Mouse (Mus musculus) heart, embryonic 15.5 days (tissue): ENCODE results near the gene Grk6. TPM values are rescaled to one million over a fixed set of nuclear protein-coding genes. Genes with fewer than 3 reads are reported as not detected.
"Not testable (repeated sequence)": the region's sequence is repeated elsewhere in the genome, so short reads cannot be mapped to it uniquely, and the experiment has no call there.

Experiments
- ATAC-seq: fragments of 200-750 bp; cut with Nextera tagmentation; replicated peaks from 2 replicates; pipeline ENCODE4 v1.8.0; 2017; ENCODE audit warnings: low read depth, moderate TSS enrichment; ENCODE audit not compliant: insufficient number of reproducible peaks, insufficient read depth, low FRiP score
- H3K27ac ChIP-seq: fragments of 300-500 bp; sonication (generic); 2 replicates; pipeline ENCODE4 v1.5.1; 2015; ENCODE audit warnings: mild to moderate bottlenecking, inconsistent platforms
- H3K27me3 ChIP-seq: fragments of 300-500 bp; sonication (generic); 2 replicates; pipeline ENCODE4 v1.6.1; 2015; ENCODE audit warnings: inconsistent platforms
- H3K36me3 ChIP-seq: fragments of 300-500 bp; sonication (generic); 2 replicates; pipeline ENCODE4 v1.6.1; 2015; ENCODE audit warnings: mild to moderate bottlenecking, inconsistent platforms
- H3K4me1 ChIP-seq: fragments of 300-500 bp; sonication (generic); replicated peaks from 2 replicates; pipeline ENCODE4 v1.6.1; 2015; ENCODE audit warnings: inconsistent platforms
- H3K4me2 ChIP-seq: fragments of 300-500 bp; sonication (generic); 2 replicates; pipeline ENCODE4 v1.6.1; 2015; ENCODE audit warnings: inconsistent platforms, mild to moderate bottlenecking, moderate library complexity
- H3K4me3 ChIP-seq: fragments of 300-500 bp; sonication (generic); 2 replicates; pipeline ENCODE4 v1.5.1; 2015; ENCODE audit warnings: mild to moderate bottlenecking, inconsistent platforms
- H3K9ac ChIP-seq: fragments of 300-500 bp; sonication (generic); 2 replicates; pipeline ENCODE4 v1.6.1; 2015; ENCODE audit warnings: mild to moderate bottlenecking, inconsistent platforms
- H3K9me3 ChIP-seq: fragments of 300-500 bp; sonication (generic); replicated peaks from 2 replicates; pipeline ENCODE4 v1.6.1; 2016; ENCODE audit warnings: inconsistent platforms
- WGBS: fragments of 180-500 bp; shearing (Covaris S2); methylation state at CpG from one replicate; pipeline ENCODE4 v1.1.7; 2015; ENCODE audit warnings: mixed read lengths; 5-methylcytosine and 5-hydroxymethylcytosine counted together
- polyA plus RNA-seq: library from polyadenylated mRNA; unstranded; fragments of >200 nt; fragmentation: Nextera tagmentation; extraction: Ambion mirVana; gene quantifications from 2 replicates; pipeline ENCODE4 v1.2.1, GENCODE M21; 2015

Grk6 gene
- polyA plus RNA-seq, 1 experiment from 2014 or later, result 15.5 TPM

GRCm38 (mm10) chr13:55430566-55430965, 14.3 kb upstream of the Grk6 start:
- ATAC-seq, result no peak
- Histone ChIP-seq H3K9ac (no peak overlapping the region), H3K9me3 (no peaks in the 10 kb centered on the region), H3K36me3 (no peaks in the 10 kb centered on the region), H3K4me2 (no peak overlapping the region), H3K27ac (no peak overlapping the region), H3K4me3 (no peak overlapping the region), H3K27me3 (peaks cover 15% of the 10 kb centered on the region), H3K4me1 (no peaks in the 10 kb centered on the region)
- WGBS, result 74% methylated on average over 2 of the region's 2 CpGs

GRCm38 (mm10) chr13:55431889-55432685, 12.8 kb upstream of the Grk6 start:
- ATAC-seq, result no peak
- Histone ChIP-seq H3K9ac (no peak overlapping the region), H3K4me2 (no peak overlapping the region), H3K36me3 (no peaks in the 10 kb centered on the region), H3K27me3 (no peaks in the 10 kb centered on the region; the same call in 1 of the 2 replicates), H3K27ac (no peak overlapping the region), H3K9me3 (no peaks in the 10 kb centered on the region), H3K4me3 (no peak overlapping the region), H3K4me1 (no peaks in the 10 kb centered on the region)
- WGBS, result 58% methylated on average over 10 of the region's 10 CpGs

- H3K27ac ChIP-seq, H3K9me3 ChIP-seq, H3K36me3 ChIP-seq, H3K27me3 ChIP-seq, H3K4me3 ChIP-seq, H3K4me2 ChIP-seq, ATAC-seq, H3K9ac ChIP-seq, H3K4me1 ChIP-seq: not testable (repeated sequence)
- 81% methylated on average over 15 of the region's 15 CpGs for WGBS
These were observed 7.7 kb upstream of the Grk6 start for GRCm38 (mm10) chr13:55437111-55437629.

GRCm38 (mm10) chr13:55443799-55444285, 1.0 kb upstream of the Grk6 start:
- Histone ChIP-seq H3K4me3 (peak overlapping the region; percentile 80), H3K27ac (peak overlapping the region; percentile 97), H3K4me2 (peak overlapping the region; percentile 86), H3K9me3 (no peaks in the 10 kb centered on the region), H3K4me1 (peaks cover 31% of the 10 kb centered on the region), H3K9ac (peak overlapping the region; percentile 52), H3K27me3 (no peaks in the 10 kb centered on the region), H3K36me3 (no peaks in the 10 kb centered on the region)
- ATAC-seq, result no peak
- 36% methylated on average over 9 of the region's 9 CpGs for WGBS

- H3K9me3 ChIP-seq, result no peaks in the 10 kb centered on the region
- peak; percentile 62 for ATAC-seq
- peaks cover 36% of the 10 kb centered on the region for H3K4me1 ChIP-seq
- H3K4me3 ChIP-seq, result peak overlapping the region; percentile 80
- peak overlapping the region; percentile 86 for H3K4me2 ChIP-seq
- H3K36me3 ChIP-seq, result no peaks in the 10 kb centered on the region
- peak overlapping the region; percentile 97 for H3K27ac ChIP-seq
- no peaks in the 10 kb centered on the region for H3K27me3 ChIP-seq
- peak overlapping the region; percentile 52 for H3K9ac ChIP-seq
- under 1% methylated on average over 33 of the region's 33 CpGs for WGBS
These were observed 461 bp upstream of the Grk6 start for GRCm38 (mm10) chr13:55444286-55444936.

GRCm38 (mm10) chr13:55445361-55446091, 654 bp downstream of the Grk6 start:
- H3K9ac ChIP-seq, result peak overlapping the region; percentile 96
- peak overlapping the region; percentile 80 for H3K4me3 ChIP-seq
- H3K4me1 ChIP-seq, result peaks cover 48% of the 10 kb centered on the region
- peak overlapping the region; percentile 86 for H3K4me2 ChIP-seq
- H3K36me3 ChIP-seq, result peaks cover under 1% of the 10 kb centered on the region; the same call in 1 of the 2 replicates
- ATAC-seq, result no peak
- under 1% methylated on average over 51 of the region's 66 CpGs for WGBS
- H3K27ac ChIP-seq, result peak overlapping the region; percentile 97
- no peaks in the 10 kb centered on the region for H3K27me3 ChIP-seq
- H3K9me3 ChIP-seq, result no peaks in the 10 kb centered on the region

GRCm38 (mm10) chr13:55446483-55447105, 1.7 kb downstream of the Grk6 start:
- Histone ChIP-seq H3K36me3 (peaks cover 7% of the 10 kb centered on the region), H3K27me3 (no peaks in the 10 kb centered on the region), H3K4me3 (peak overlapping the region; percentile 80), H3K9ac (no peak overlapping the region), H3K9me3 (no peaks in the 10 kb centered on the region), H3K27ac (no peak overlapping the region), H3K4me2 (peak overlapping the region; percentile 86), H3K4me1 (peaks cover 55% of the 10 kb centered on the region)
- ATAC-seq, result no peak
- WGBS, result 62% methylated on average over 6 of the region's 6 CpGs

GRCm38 (mm10) chr13:55447543-55447943, 2.7 kb downstream of the Grk6 start:
- H3K27me3 ChIP-seq, result no peaks in the 10 kb centered on the region
- WGBS, result 54% methylated on average over 3 of the region's 3 CpGs
- peaks cover 62% of the 10 kb centered on the region for H3K4me1 ChIP-seq
- no peak for ATAC-seq
- no peak overlapping the region for H3K4me3 ChIP-seq
- H3K9me3 ChIP-seq, result no peaks in the 10 kb centered on the region
- no peak overlapping the region for H3K27ac ChIP-seq
- no peak overlapping the region for H3K9ac ChIP-seq
- H3K4me2 ChIP-seq, result no peak overlapping the region
- H3K36me3 ChIP-seq, result peaks cover 16% of the 10 kb centered on the region

GRCm38 (mm10) chr13:55448131-55448530, 3.3 kb downstream of the Grk6 start:
- Histone ChIP-seq H3K36me3 (peaks cover 22% of the 10 kb centered on the region), H3K4me2 (no peak overlapping the region), H3K27ac (no peak overlapping the region), H3K27me3 (no peaks in the 10 kb centered on the region), H3K4me3 (no peak overlapping the region), H3K4me1 (peaks cover 62% of the 10 kb centered on the region), H3K9ac (no peak overlapping the region), H3K9me3 (no peaks in the 10 kb centered on the region)
- 92% methylated on average over 5 of the region's 5 CpGs for WGBS
- no peak for ATAC-seq

- Histone ChIP-seq H3K9me3 (no peaks in the 10 kb centered on the region), H3K36me3 (peaks cover 30% of the 10 kb centered on the region), H3K4me1 (peaks cover 57% of the 10 kb centered on the region), H3K4me3 (no peak overlapping the region), H3K27ac (no peak overlapping the region), H3K27me3 (no peaks in the 10 kb centered on the region), H3K4me2 (no peak overlapping the region), H3K9ac (no peak overlapping the region)
- ATAC-seq, result no peak
- 85% methylated on average over 9 of the region's 9 CpGs for WGBS
These were observed 4.3 kb downstream of the Grk6 start for GRCm38 (mm10) chr13:55449205-55449604.
